Mouse (Mus musculus): Measurements from ENCODE around the gene Gse1. TPM values are rescaled to one million over a fixed set of nuclear protein-coding genes. Genes with fewer than 3 reads are reported as not detected.
A peak's percentile ranks its signal among the peaks of the same experiment; 100 is the strongest.

Gene Gse1
- polyA plus RNA-seq, 1 experiment = 55.9 TPM

- Histone ChIP-seq H3K27me3 (ENCODE audit: control insufficient read depth, insufficient read depth, low read length) (no peaks in the 10 kb centered on the region), H3K4me3 (ENCODE audit: low read depth, low read length) (no peak overlapping the region), H3K36me3 (ENCODE audit: control insufficient read depth, insufficient read depth, low read length) (no peaks in the 10 kb centered on the region), H3K27ac (ENCODE audit: insufficient read depth, low read depth, low read length) (no peak overlapping the region), H3K4me1 (ENCODE audit: control insufficient read depth, insufficient read depth, insufficient read length, low read length) (no peaks in the 10 kb centered on the region; the same call in 1 of the 2 replicates)
- 86% methylated on average over 7 of the region's 7 CpGs for WGBS
- TF ChIP-seq POLR2A (IDR thresholded peaks at IDR 0.05; ENCODE audit: low read depth, low read length) (no peak), CTCF (IDR thresholded peaks at IDR 0.05; ENCODE audit: extremely low read depth, insufficient read length, insufficient replicate concordance, low read depth, low read length) (no peak)
These were observed 239.3 kb downstream of the Gse1 start for GRCm38 (mm10) chr8:120467598-120467997.

DNA sequence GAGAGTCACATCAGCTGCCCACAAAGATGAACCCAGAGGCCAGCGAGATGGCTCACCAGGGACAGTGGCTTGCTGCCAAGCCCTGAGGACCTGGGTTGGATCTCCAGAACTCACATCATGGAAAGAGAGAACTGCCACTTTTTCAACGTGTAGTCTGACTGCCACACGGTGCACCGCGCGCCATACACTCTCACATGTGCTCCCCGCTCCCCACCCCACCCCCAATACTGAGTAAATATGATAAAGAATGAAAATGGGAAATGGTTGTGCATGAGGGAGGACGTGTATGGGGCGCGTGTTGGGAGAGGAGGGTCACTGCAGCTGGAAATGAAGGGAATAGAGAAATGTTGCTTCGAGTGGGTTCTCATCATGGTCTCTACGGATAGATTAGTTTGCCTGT is 241.9 kb downstream of the Gse1 start:
- TF ChIP-seq POLR2A (IDR thresholded peaks at IDR 0.05; ENCODE audit: low read depth, low read length) = no peak
- TF ChIP-seq CTCF (IDR thresholded peaks at IDR 0.05; ENCODE audit: extremely low read depth, insufficient read length, insufficient replicate concordance, low read depth, low read length) = no peak
- no peak overlapping the region for H3K27ac ChIP-seq (ENCODE audit: insufficient read depth, low read depth, low read length)
- H3K4me1 ChIP-seq (ENCODE audit: control insufficient read depth, insufficient read depth, insufficient read length, low read length) = peaks cover 15% of the 10 kb centered on the region
- H3K36me3 ChIP-seq (ENCODE audit: control insufficient read depth, insufficient read depth, low read length) = no peaks in the 10 kb centered on the region
- no peak overlapping the region for H3K4me3 ChIP-seq (ENCODE audit: low read depth, low read length)
- WGBS = 90% methylated on average over 12 of the region's 12 CpGs
- H3K27me3 ChIP-seq (ENCODE audit: control insufficient read depth, insufficient read depth, low read length) = no peaks in the 10 kb centered on the region

GRCm38 (mm10) chr8:120471166-120471565 is 242.9 kb downstream of the Gse1 start:
- Histone ChIP-seq H3K27ac (ENCODE audit: insufficient read depth, low read depth, low read length) (no peak overlapping the region), H3K4me3 (ENCODE audit: low read depth, low read length) (no peak overlapping the region), H3K36me3 (ENCODE audit: control insufficient read depth, insufficient read depth, low read length) (no peaks in the 10 kb centered on the region), H3K4me1 (ENCODE audit: control insufficient read depth, insufficient read depth, insufficient read length, low read length) (peaks cover 23% of the 10 kb centered on the region), H3K27me3 (ENCODE audit: control insufficient read depth, insufficient read depth, low read length) (no peaks in the 10 kb centered on the region)
- TF ChIP-seq POLR2A (IDR thresholded peaks at IDR 0.05; ENCODE audit: low read depth, low read length) = no peak
- no peak for TF ChIP-seq CTCF (IDR thresholded peaks at IDR 0.05; ENCODE audit: extremely low read depth, insufficient read length, insufficient replicate concordance, low read depth, low read length)
- 54% methylated on average over 7 of the region's 7 CpGs for WGBS

- peaks cover 28% of the 10 kb centered on the region for H3K4me1 ChIP-seq (ENCODE audit: control insufficient read depth, insufficient read depth, insufficient read length, low read length)
- TF ChIP-seq CTCF (IDR thresholded peaks at IDR 0.05; ENCODE audit: extremely low read depth, insufficient read length, insufficient replicate concordance, low read depth, low read length) = no peak
- TF ChIP-seq POLR2A (IDR thresholded peaks at IDR 0.05; ENCODE audit: low read depth, low read length) = no peak
- 75% methylated on average over 2 of the region's 2 CpGs for WGBS
- no peaks in the 10 kb centered on the region for H3K27me3 ChIP-seq (ENCODE audit: control insufficient read depth, insufficient read depth, low read length)
- no peaks in the 10 kb centered on the region for H3K36me3 ChIP-seq (ENCODE audit: control insufficient read depth, insufficient read depth, low read length)
- no peak overlapping the region for H3K27ac ChIP-seq (ENCODE audit: insufficient read depth, low read depth, low read length)
- H3K4me3 ChIP-seq (ENCODE audit: low read depth, low read length) = no peak overlapping the region
These were observed 243.5 kb downstream of the Gse1 start for GRCm38 (mm10) chr8:120471752-120472151.

GRCm38 (mm10) chr8:120472230-120472629 is 244.0 kb downstream of the Gse1 start:
- H3K36me3 ChIP-seq (ENCODE audit: control insufficient read depth, insufficient read depth, low read length) = no peaks in the 10 kb centered on the region
- no peak overlapping the region for H3K27ac ChIP-seq (ENCODE audit: insufficient read depth, low read depth, low read length)
- no peak for TF ChIP-seq CTCF (IDR thresholded peaks at IDR 0.05; ENCODE audit: extremely low read depth, insufficient read length, insufficient replicate concordance, low read depth, low read length)
- no peak for TF ChIP-seq POLR2A (IDR thresholded peaks at IDR 0.05; ENCODE audit: low read depth, low read length)
- no peak overlapping the region for H3K4me3 ChIP-seq (ENCODE audit: low read depth, low read length)
- WGBS = 87% methylated on average over 16 of the region's 16 CpGs
- peaks cover 29% of the 10 kb centered on the region for H3K4me1 ChIP-seq (ENCODE audit: control insufficient read depth, insufficient read depth, insufficient read length, low read length)
- H3K27me3 ChIP-seq (ENCODE audit: control insufficient read depth, insufficient read depth, low read length) = no peaks in the 10 kb centered on the region

DNA sequence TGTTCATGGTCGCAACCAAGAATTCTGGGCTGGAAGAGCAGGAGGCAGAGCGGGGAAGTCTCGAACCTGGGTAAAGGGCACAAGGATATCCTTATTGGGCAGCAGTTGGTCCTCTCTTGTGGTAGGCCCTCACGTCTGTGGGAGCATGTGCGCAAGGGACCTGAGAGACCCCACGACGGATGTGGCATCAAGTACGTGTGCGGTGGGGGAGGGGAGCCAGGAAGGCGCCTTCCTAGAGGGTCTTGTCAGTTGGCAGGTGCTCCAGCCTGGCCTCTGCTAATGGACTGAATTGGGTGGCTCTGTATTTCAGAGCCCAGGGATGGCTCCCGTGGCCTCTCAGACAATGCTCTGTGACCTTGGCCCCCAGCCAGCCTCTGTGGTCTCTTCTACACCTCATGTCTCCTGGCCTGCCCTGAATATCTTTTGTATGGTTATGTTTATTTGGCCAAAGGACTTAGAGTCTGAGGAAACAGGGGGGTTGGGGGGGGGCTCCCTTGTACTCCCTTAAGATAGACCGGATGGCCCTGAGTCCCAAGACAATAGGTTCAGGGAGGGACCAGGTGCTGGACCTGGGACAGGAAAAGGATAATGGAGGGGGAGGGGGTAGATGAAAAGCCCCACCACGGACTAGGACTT is 245.6 kb downstream of the Gse1 start:
- WGBS = 77% methylated on average over 13 of the region's 13 CpGs
- Histone ChIP-seq H3K27me3 (ENCODE audit: control insufficient read depth, insufficient read depth, low read length) (no peaks in the 10 kb centered on the region), H3K27ac (ENCODE audit: insufficient read depth, low read depth, low read length) (no peak overlapping the region), H3K36me3 (ENCODE audit: control insufficient read depth, insufficient read depth, low read length) (no peaks in the 10 kb centered on the region), H3K4me1 (ENCODE audit: control insufficient read depth, insufficient read depth, insufficient read length, low read length) (peaks cover 29% of the 10 kb centered on the region), H3K4me3 (ENCODE audit: low read depth, low read length) (no peak overlapping the region)
- no peak for TF ChIP-seq CTCF (IDR thresholded peaks at IDR 0.05; ENCODE audit: extremely low read depth, insufficient read length, insufficient replicate concordance, low read depth, low read length)
- TF ChIP-seq POLR2A (IDR thresholded peaks at IDR 0.05; ENCODE audit: low read depth, low read length) = no peak

- TF ChIP-seq POLR2A (IDR thresholded peaks at IDR 0.05; ENCODE audit: low read depth, low read length) (no peak), CTCF (IDR thresholded peaks at IDR 0.05; ENCODE audit: extremely low read depth, insufficient read length, insufficient replicate concordance, low read depth, low read length) (no peak)
- Histone ChIP-seq H3K4me3 (ENCODE audit: low read depth, low read length) (no peak overlapping the region), H3K4me1 (ENCODE audit: control insufficient read depth, insufficient read depth, insufficient read length, low read length) (peaks cover 29% of the 10 kb centered on the region), H3K27ac (ENCODE audit: insufficient read depth, low read depth, low read length) (peak overlapping the region; percentile 81), H3K36me3 (ENCODE audit: control insufficient read depth, insufficient read depth, low read length) (no peaks in the 10 kb centered on the region), H3K27me3 (ENCODE audit: control insufficient read depth, insufficient read depth, low read length) (no peaks in the 10 kb centered on the region)
- 31% methylated on average over 11 of the region's 11 CpGs for WGBS
These were observed 246.4 kb downstream of the Gse1 start for GRCm38 (mm10) chr8:120474496-120475235.
